Mouse (Mus musculus) heart, postnatal 36 days (tissue): ENCODE measurements around the gene Gm45234. TPM values are rescaled to one million over a fixed set of nuclear protein-coding genes. Genes with fewer than 3 reads are reported as not detected.

Source experiments
- DNase-seq, 2 experiments: peaks; one replicate each; pipeline ENCODE4 v3.0.0; 2021 to 2022
- intact Hi-C: fragments of 180-260 bp; cut with DNase I; formaldehyde crosslinking; loops from one replicate; pipeline ENCODE4 v1.15.1; 2025
- total RNA-seq, 2 experiments: library from RNA; stranded (reverse); gene quantifications; 2 replicates each; pipeline ENCODE4 v1.2.3; 2021

Gm45234 gene
- total RNA-seq, 2 experiments from 2014 or later: 0.41 TPM; not detected in 1

- DNase-seq: no peak
- intact Hi-C loops: no loop called here
Measured at GRCm38 (mm10) chr6:124767920-124768703, 12.3 kb upstream of the Gm45234 start.

- DNase-seq: no peak
- intact Hi-C loops: no loop called here
Measured at GRCm38 (mm10) chr6:124767536-124767919, 11.7 kb upstream of the Gm45234 start.

GRCm38 (mm10) chr6:124765951-124766350 is 10.1 kb upstream of the Gm45234 start:
- intact Hi-C loops: no loop called here
- DNase-seq: no peak

GRCm38 (mm10) chr6:124759259-124759658 is 3.4 kb upstream of the Gm45234 start:
- peak; percentile 86 for DNase-seq
- intact Hi-C loops: loop anchor here (1.0 to 10.0 kb wide), 7 partner anchors 46 to 344 kb away; partner anchors contain the start of genes C1ra, C1rb, Emg1 and Pex5

- intact Hi-C loops: loop anchor here (1.0 to 10.0 kb wide), 7 partner anchors 46 to 344 kb away; partner anchors contain the start of genes C1ra, C1rb, Emg1 and Pex5
- DNase-seq: no peak
Measured at GRCm38 (mm10) chr6:124758849-124759232, 3.0 kb upstream of the Gm45234 start.

GRCm38 (mm10) chr6:124757909-124758848 is 2.4 kb upstream of the Gm45234 start:
- intact Hi-C loops: loop anchor here (2.0 to 10.0 kb wide), 7 partner anchors 45 to 343 kb away; partner anchors contain the start of genes C1ra, Emg1, Lpcat3 and Pex5
- DNase-seq: peak; percentile 58 to 64

GRCm38 (mm10) chr6:124757351-124757880 is 1.6 kb upstream of the Gm45234 start:
- intact Hi-C loops: loop anchor here (2.0 to 10.0 kb wide), 5 partner anchors 47 to 343 kb away; partner anchors contain the start of genes C1ra, Lpcat3 and Pex5

GRCm38 (mm10) chr6:124756652-124757350 is 980 bp upstream of the Gm45234 start:
- intact Hi-C loops: loop anchor here (2.0 to 10.0 kb wide), 5 partner anchors 48 to 342 kb away; partner anchors contain the start of genes C1ra, Lpcat3 and Pex5
- peak; percentile 82 to 87 for DNase-seq

More at GRCm38 (mm10) chr6:124757351-124757880, 1.6 kb upstream of the Gm45234 start:
- DNase-seq: no peak

GRCm38 (mm10) chr6:124755306-124755705 is 515 bp downstream of the Gm45234 start:
- intact Hi-C loops: loop anchor here (5.0 to 10.0 kb wide), 3 partner anchors 243 to 341 kb away; partner anchors contain the start of genes C1ra and Pex5
- no peak for DNase-seq

GRCm38 (mm10) chr6:124753861-124754260 is 2.0 kb downstream of the Gm45234 start:
- intact Hi-C loops: loop anchor here (10.0 kb wide), 1 partner anchor 339 kb away; the partner anchor contains the start of gene Pex5
- DNase-seq: no peak

- intact Hi-C loops: loop anchor here (10.0 kb wide), 1 partner anchor 336 kb away; the partner anchor contains the start of gene Pex5
- no peak for DNase-seq
Measured at GRCm38 (mm10) chr6:124750405-124750804, 5.4 kb downstream of the Gm45234 start.

- intact Hi-C loops: no loop called here
- DNase-seq: peak in 1 of 2 experiments; percentile 7
Measured at GRCm38 (mm10) chr6:124746654-124747632, 8.9 kb downstream of the Gm45234 start.

GRCm38 (mm10) chr6:124746296-124746605 is 9.6 kb downstream of the Gm45234 start:
- intact Hi-C loops: no loop called here
- DNase-seq: no peak

GRCm38 (mm10) chr6:124745490-124746295 is 10.1 kb downstream of the Gm45234 start:
- intact Hi-C loops: no loop called here
- peak; percentile 93 to 94 for DNase-seq

GRCm38 (mm10) chr6:124744755-124745321 is 11.0 kb downstream of the Gm45234 start:
- intact Hi-C loops: loop anchor here (5.0 kb wide), 1 partner anchor 83 kb away; the partner anchor contains the start of gene Lpcat3

GRCm38 (mm10) chr6:124743647-124744046 is 12.2 kb downstream of the Gm45234 start:
- intact Hi-C loops: loop anchor here (5.0 kb wide), 1 partner anchor 81 kb away; the partner anchor contains the start of gene Lpcat3
- no peak for DNase-seq

More at GRCm38 (mm10) chr6:124744755-124745321, 11.0 kb downstream of the Gm45234 start:
- peak in 1 of 2 experiments; percentile 19 for DNase-seq
